Mouse (Mus musculus): Measurements from ENCODE around the gene Zfp597.

- TF ChIP-seq POLR2A (IDR thresholded peaks at IDR 0.05; ENCODE audit: extremely low read depth, insufficient read depth, low read length) (no peak), CTCF (IDR thresholded peaks at IDR 0.05; ENCODE audit: low read depth, low read length) (peak; percentile 22; the same call in 1 of the 2 replicates)
Measured at GRCm38 (mm10) chr16:3839157-3839885, 45.0 kb downstream of the Zfp597 start.

All from liver, adult 2 months (tissue).